Mouse (Mus musculus): ENCODE results near the gene Cyp2f2. TPM values are rescaled to one million over a fixed set of nuclear protein-coding genes. Genes with fewer than 3 reads are reported as not detected.

The Cyp2f2 gene
- polyA plus RNA-seq, 1 experiment from 2014 or later, result not detected

GRCm38 (mm10) chr7:27128162-27128561, 8.5 kb downstream of the Cyp2f2 start:
- peak; percentile 38 for DNase-seq (ENCODE audit: low spot score)
- H3K4me3 ChIP-seq, result no peak overlapping the region
- no peaks in the 10 kb centered on the region for H3K36me3 ChIP-seq (replicated peaks)
- no peaks in the 10 kb centered on the region for H3K27me3 ChIP-seq (replicated peaks; ENCODE audit: low read depth, poor library complexity, severe bottlenecking)
- no peaks in the 10 kb centered on the region for H3K9me3 ChIP-seq
- WGBS, result 55% methylated on average over 3 of the region's 3 CpGs
- no peak overlapping the region for H3K27ac ChIP-seq (replicated peaks)
- H3K4me1 ChIP-seq, result no peaks in the 10 kb centered on the region

GRCm38 (mm10) chr7:27128946-27129345, 9.2 kb downstream of the Cyp2f2 start:
- no peak for DNase-seq (ENCODE audit: low spot score)
- no peak overlapping the region for H3K27ac ChIP-seq (replicated peaks)
- H3K4me3 ChIP-seq, result no peak overlapping the region
- 90% methylated on average over 13 of the region's 13 CpGs for WGBS
- H3K36me3 ChIP-seq (replicated peaks), result no peaks in the 10 kb centered on the region
- no peaks in the 10 kb centered on the region for H3K9me3 ChIP-seq
- H3K27me3 ChIP-seq (replicated peaks; ENCODE audit: low read depth, poor library complexity, severe bottlenecking), result no peaks in the 10 kb centered on the region
- H3K4me1 ChIP-seq, result no peaks in the 10 kb centered on the region

- Histone ChIP-seq H3K27me3 (replicated peaks; ENCODE audit: low read depth, poor library complexity, severe bottlenecking) (no peaks in the 10 kb centered on the region), H3K27ac (replicated peaks) (no peak overlapping the region), H3K9me3 (no peaks in the 10 kb centered on the region), H3K36me3 (replicated peaks) (no peaks in the 10 kb centered on the region), H3K4me3 (no peak overlapping the region), H3K4me1 (no peaks in the 10 kb centered on the region)
- WGBS, result 88% methylated on average over 12 of the region's 12 CpGs
- DNase-seq (ENCODE audit: low spot score), result no peak
Measured at GRCm38 (mm10) chr7:27129811-27130210, 10.1 kb downstream of the Cyp2f2 start.

DNA sequence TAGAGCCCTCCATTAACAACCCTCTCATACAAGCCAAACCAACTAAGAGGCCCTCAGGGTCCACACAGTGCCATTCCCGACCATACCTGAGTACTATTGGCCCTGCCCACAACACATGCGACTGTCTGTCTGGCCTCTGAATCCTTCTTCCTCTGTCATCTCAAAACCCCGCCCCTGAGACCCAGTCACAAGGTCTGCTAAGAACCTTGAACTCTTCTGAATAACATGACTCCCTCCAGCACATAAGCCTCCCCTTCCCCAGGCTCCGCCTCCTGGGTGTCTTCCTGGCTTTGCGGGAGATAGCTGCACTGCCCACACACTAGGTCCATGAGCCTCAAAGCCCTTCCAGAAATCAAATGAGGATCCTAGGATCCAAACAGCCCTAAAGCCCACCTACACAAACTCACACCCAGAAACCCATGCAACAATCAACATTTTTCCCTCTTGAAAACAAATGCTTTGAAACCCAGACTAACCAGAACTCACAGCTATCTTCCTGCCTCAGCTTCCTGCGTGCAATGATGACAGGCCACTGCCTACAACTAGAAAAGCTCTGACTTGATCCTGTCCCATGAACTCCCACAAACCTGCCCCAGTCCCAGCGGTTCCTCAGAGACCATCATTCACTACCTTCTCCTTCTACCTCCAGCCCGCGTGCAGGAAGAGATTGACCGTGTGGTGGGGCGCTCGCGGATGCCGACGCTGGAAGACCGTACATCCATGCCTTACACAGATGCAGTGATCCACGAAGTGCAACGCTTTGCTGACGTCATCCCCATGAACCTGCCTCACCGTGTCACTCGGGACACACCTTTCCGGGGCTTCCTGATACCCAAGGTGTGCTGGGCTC, 11.0 kb downstream of the Cyp2f2 start:
- H3K4me3 ChIP-seq, result no peak overlapping the region
- H3K36me3 ChIP-seq (replicated peaks), result no peaks in the 10 kb centered on the region
- H3K4me1 ChIP-seq, result no peaks in the 10 kb centered on the region
- H3K27me3 ChIP-seq (replicated peaks; ENCODE audit: low read depth, poor library complexity, severe bottlenecking), result no peaks in the 10 kb centered on the region
- WGBS, result 87% methylated on average over 22 of the region's 22 CpGs
- DNase-seq (ENCODE audit: low spot score), result no peak
- no peak overlapping the region for H3K27ac ChIP-seq (replicated peaks)
- H3K9me3 ChIP-seq, result no peaks in the 10 kb centered on the region

GRCm38 (mm10) chr7:27131387-27131786, 11.7 kb downstream of the Cyp2f2 start:
- WGBS, result 65% methylated on average over 2 of the region's 2 CpGs
- no peak for DNase-seq (ENCODE audit: low spot score)
- H3K36me3 ChIP-seq (replicated peaks), result no peaks in the 10 kb centered on the region
- H3K4me1 ChIP-seq, result no peaks in the 10 kb centered on the region
- H3K9me3 ChIP-seq, result no peaks in the 10 kb centered on the region
- H3K27me3 ChIP-seq (replicated peaks; ENCODE audit: low read depth, poor library complexity, severe bottlenecking), result no peaks in the 10 kb centered on the region
- no peak overlapping the region for H3K27ac ChIP-seq (replicated peaks)
- H3K4me3 ChIP-seq, result no peak overlapping the region

GRCm38 (mm10) chr7:27132588-27132987, 12.9 kb downstream of the Cyp2f2 start:
- no peaks in the 10 kb centered on the region for H3K36me3 ChIP-seq (replicated peaks)
- no peak overlapping the region for H3K4me3 ChIP-seq
- no peaks in the 10 kb centered on the region for H3K27me3 ChIP-seq (replicated peaks; ENCODE audit: low read depth, poor library complexity, severe bottlenecking)
- 16% methylated on average over 10 of the region's 10 CpGs for WGBS
- no peaks in the 10 kb centered on the region for H3K4me1 ChIP-seq
- no peak overlapping the region for H3K27ac ChIP-seq (replicated peaks)
- no peaks in the 10 kb centered on the region for H3K9me3 ChIP-seq
- DNase-seq (ENCODE audit: low spot score), result peak; percentile 68

GRCm38 (mm10) chr7:27133156-27133555, 13.4 kb downstream of the Cyp2f2 start:
- Histone ChIP-seq H3K4me1 (no peaks in the 10 kb centered on the region), H3K27ac (replicated peaks) (no peak overlapping the region), H3K4me3 (no peak overlapping the region), H3K36me3 (replicated peaks) (no peaks in the 10 kb centered on the region), H3K27me3 (replicated peaks; ENCODE audit: low read depth, poor library complexity, severe bottlenecking) (no peaks in the 10 kb centered on the region), H3K9me3 (no peaks in the 10 kb centered on the region)
- WGBS, result 82% methylated on average over 12 of the region's 12 CpGs
- no peak for DNase-seq (ENCODE audit: low spot score)

GRCm38 (mm10) chr7:27133757-27134156, 14.0 kb downstream of the Cyp2f2 start:
- WGBS, result 80% methylated on average over 4 of the region's 4 CpGs
- DNase-seq (ENCODE audit: low spot score), result no peak
- Histone ChIP-seq H3K27me3 (replicated peaks; ENCODE audit: low read depth, poor library complexity, severe bottlenecking) (no peaks in the 10 kb centered on the region), H3K4me3 (no peak overlapping the region), H3K9me3 (no peaks in the 10 kb centered on the region), H3K36me3 (replicated peaks) (no peaks in the 10 kb centered on the region), H3K4me1 (no peaks in the 10 kb centered on the region), H3K27ac (replicated peaks) (no peak overlapping the region)

GRCm38 (mm10) chr7:27136410-27136996, 16.8 kb downstream of the Cyp2f2 start:
- DNase-seq (ENCODE audit: low spot score), result no peak
- H3K4me3 ChIP-seq, result no peak overlapping the region
- H3K4me1 ChIP-seq, result no peaks in the 10 kb centered on the region
- no peaks in the 10 kb centered on the region for H3K36me3 ChIP-seq (replicated peaks)
- H3K9me3 ChIP-seq, result peaks cover 12% of the 10 kb centered on the region
- no peaks in the 10 kb centered on the region for H3K27me3 ChIP-seq (replicated peaks; ENCODE audit: low read depth, poor library complexity, severe bottlenecking)
- 71% methylated on average over 8 of the region's 8 CpGs for WGBS
- no peak overlapping the region for H3K27ac ChIP-seq (replicated peaks)

GRCm38 (mm10) chr7:27153205-27153764, 33.6 kb downstream of the Cyp2f2 start, which contains the start of gene Cyp2t4:
TSS of gene Cyp2t4 (plus strand) at chr7:27153714.
- Histone ChIP-seq H3K27me3 (replicated peaks; ENCODE audit: low read depth, poor library complexity, severe bottlenecking) (no peaks in the 10 kb centered on the region), H3K36me3 (replicated peaks) (peaks cover 17% of the 10 kb centered on the region), H3K4me1 (no peaks in the 10 kb centered on the region), H3K9me3 (no peaks in the 10 kb centered on the region), H3K4me3 (no peak within 1 kb of the TSS), H3K27ac (replicated peaks) (no peak within 1 kb of the TSS)
- 83% methylated on average over 10 of the region's 10 CpGs for WGBS
- no peak for DNase-seq (ENCODE audit: low spot score)

GRCm38 (mm10) chr7:27156005-27156404, 36.3 kb downstream of the Cyp2f2 start:
- Histone ChIP-seq H3K9me3 (no peaks in the 10 kb centered on the region), H3K4me1 (peaks cover 9% of the 10 kb centered on the region), H3K4me3 (no peak overlapping the region), H3K27me3 (replicated peaks; ENCODE audit: low read depth, poor library complexity, severe bottlenecking) (no peaks in the 10 kb centered on the region), H3K36me3 (replicated peaks) (peaks cover 41% of the 10 kb centered on the region), H3K27ac (replicated peaks) (no peak overlapping the region)
- WGBS, result 85% methylated on average over 13 of the region's 13 CpGs
- no peak for DNase-seq (ENCODE audit: low spot score)

GRCm38 (mm10) chr7:27158171-27158570, 38.5 kb downstream of the Cyp2f2 start:
- H3K27ac ChIP-seq (replicated peaks), result no peak overlapping the region
- no peak for DNase-seq (ENCODE audit: low spot score)
- H3K9me3 ChIP-seq, result no peaks in the 10 kb centered on the region
- 95% methylated on average over 9 of the region's 9 CpGs for WGBS
- H3K27me3 ChIP-seq (replicated peaks; ENCODE audit: low read depth, poor library complexity, severe bottlenecking), result no peaks in the 10 kb centered on the region
- peaks cover 26% of the 10 kb centered on the region for H3K4me1 ChIP-seq
- H3K4me3 ChIP-seq, result no peak overlapping the region
- peaks cover 62% of the 10 kb centered on the region for H3K36me3 ChIP-seq (replicated peaks)

- Histone ChIP-seq H3K27ac (replicated peaks) (no peak overlapping the region), H3K4me1 (peaks cover 37% of the 10 kb centered on the region), H3K4me3 (no peak overlapping the region), H3K36me3 (replicated peaks) (peaks cover 73% of the 10 kb centered on the region), H3K9me3 (no peaks in the 10 kb centered on the region), H3K27me3 (replicated peaks; ENCODE audit: low read depth, poor library complexity, severe bottlenecking) (no peaks in the 10 kb centered on the region)
- 93% methylated on average over 6 of the region's 6 CpGs for WGBS
- no peak for DNase-seq (ENCODE audit: low spot score)
Measured at GRCm38 (mm10) chr7:27159256-27159655, 39.5 kb downstream of the Cyp2f2 start.
